Mouse (Mus musculus) thymus, postnatal 25 days (tissue): Measurements from ENCODE around the gene B4galnt1.
A peak's percentile ranks its signal among the peaks of the same experiment; 100 is the strongest.

Source experiments
- DNase-seq: peaks from one replicate; pipeline ENCODE4 v3.0.0; 2022

Gene B4galnt1

GRCm38 (mm10) chr10:127171631-127172200, 6.7 kb downstream of the B4galnt1 start:
- DNase-seq, result no peak

GRCm38 (mm10) chr10:127173148-127174065, 8.4 kb downstream of the B4galnt1 start:
- no peak for DNase-seq

- DNase-seq, result no peak
These were observed 9.1 kb downstream of the B4galnt1 start for GRCm38 (mm10) chr10:127174170-127174569.

- DNase-seq, result no peak
These were observed 11.2 kb downstream of the B4galnt1 start for GRCm38 (mm10) chr10:127176228-127176627.

GRCm38 (mm10) chr10:127176756-127177155, 11.7 kb downstream of the B4galnt1 start:
- no peak for DNase-seq

GRCm38 (mm10) chr10:127177235-127177634, 12.2 kb downstream of the B4galnt1 start:
- no peak for DNase-seq

GRCm38 (mm10) chr10:127177719-127178118, 12.7 kb downstream of the B4galnt1 start:
- DNase-seq, result peak; percentile 55

GRCm38 (mm10) chr10:127178286-127179027, 13.4 kb downstream of the B4galnt1 start:
- DNase-seq, result no peak

GRCm38 (mm10) chr10:127179871-127180694, 15.1 kb downstream of the B4galnt1 start, which contains the start of gene Slc26a10:
Gene Slc26a10 (minus strand): TSS chr10:127180645.
- DNase-seq, result no peak

- no peak for DNase-seq
These were observed 15.6 kb downstream of the B4galnt1 start for GRCm38 (mm10) chr10:127180695-127181047.

- no peak for DNase-seq
These were observed 16.5 kb downstream of the B4galnt1 start for GRCm38 (mm10) chr10:127181566-127181965.

GRCm38 (mm10) chr10:127182624-127183023, 17.6 kb downstream of the B4galnt1 start:
- DNase-seq, result no peak

GRCm38 (mm10) chr10:127183759-127184158, 18.7 kb downstream of the B4galnt1 start:
- DNase-seq, result no peak

- DNase-seq, result no peak
These were observed 20.1 kb downstream of the B4galnt1 start for GRCm38 (mm10) chr10:127185101-127185500.

GRCm38 (mm10) chr10:127185506-127185905, 20.5 kb downstream of the B4galnt1 start:
- no peak for DNase-seq

- no peak for DNase-seq
These were observed 21.4 kb downstream of the B4galnt1 start for GRCm38 (mm10) chr10:127186451-127186850.

GRCm38 (mm10) chr10:127187371-127188078, 22.5 kb downstream of the B4galnt1 start:
- DNase-seq, result no peak

GRCm38 (mm10) chr10:127188079-127188453, 23.0 kb downstream of the B4galnt1 start:
- no peak for DNase-seq

- DNase-seq, result no peak
These were observed 23.6 kb downstream of the B4galnt1 start for GRCm38 (mm10) chr10:127188465-127189115.

- DNase-seq, result no peak
These were observed 24.2 kb downstream of the B4galnt1 start for GRCm38 (mm10) chr10:127189116-127189650.
